Mouse (Mus musculus) liver, adult 2 months (tissue): Measurements from ENCODE around the gene Gdi1.

Source experiments
- CTCF ChIP-seq: fragments of 200-500 bp; IDR thresholded peaks from 2 replicates; pipeline ENCODE4 v1.5.1; 2011; ENCODE audit warnings: low read depth, low read length, control low read depth
- POLR2A ChIP-seq: fragments of 200-500 bp; IDR thresholded peaks from 2 replicates; pipeline ENCODE4 v1.6.1; 2011; ENCODE audit warnings: low read length, control low read depth; ENCODE audit not compliant: insufficient read depth; ENCODE audit errors: extremely low read depth

DNA sequence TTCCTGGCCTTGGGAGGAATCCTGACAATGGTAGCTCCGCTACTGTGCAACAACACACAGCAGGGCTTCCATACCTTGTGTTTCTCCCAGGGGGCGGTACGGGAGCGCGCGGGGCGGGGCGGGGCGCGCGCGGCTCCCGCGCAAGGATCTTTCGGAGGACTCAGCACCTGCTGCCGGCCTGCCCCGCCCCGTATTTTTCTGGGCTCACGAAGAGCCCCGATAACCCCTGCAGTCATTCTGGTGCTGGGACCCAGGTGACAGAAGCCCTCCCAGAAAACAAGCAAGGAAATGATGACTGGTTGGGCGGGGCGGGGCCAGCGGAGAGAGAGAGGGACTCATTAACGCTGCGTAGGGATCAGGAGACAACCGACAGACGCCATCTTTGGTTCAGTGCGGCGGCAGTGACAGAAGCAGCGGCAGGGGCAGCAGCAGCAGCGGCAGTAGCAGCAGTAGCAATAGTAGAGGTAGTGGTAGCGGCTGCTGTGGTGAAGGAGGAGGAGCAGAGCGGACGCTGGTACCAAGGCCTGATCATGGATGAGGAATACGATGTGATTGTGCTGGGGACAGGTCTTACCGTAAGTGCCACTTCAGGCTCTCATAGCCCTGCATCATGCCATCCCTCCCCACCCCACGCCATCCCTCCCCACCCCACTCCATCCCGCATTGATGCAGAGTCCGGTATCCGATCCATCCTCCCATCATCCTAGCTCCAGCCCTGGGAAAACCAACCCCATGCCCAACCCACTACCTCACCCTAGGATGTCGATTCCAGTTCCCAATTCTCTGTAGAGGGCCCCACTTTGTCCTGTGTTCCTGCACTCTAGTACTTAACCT lies at the start of gene Gdi1:
- peak; percentile 12; the same call in 1 of the 2 replicates for TF ChIP-seq CTCF
- peak; percentile 61; the same call in 1 of the 2 replicates for TF ChIP-seq POLR2A
